Mouse (Mus musculus): Measurements from ENCODE around the gene Pde1c.

GRCm38 (mm10) chr6:56523938-56524866 lies 44.7 kb downstream of the Pde1c start:
- TF ChIP-seq POLR2A (IDR thresholded peaks at IDR 0.05; ENCODE audit: control insufficient read depth, low read depth, low read length): no peak
- no peak for TF ChIP-seq CTCF (IDR thresholded peaks at IDR 0.05; ENCODE audit: control insufficient read depth, insufficient read depth, insufficient replicate concordance, low read depth, low read length)
